Mouse (Mus musculus): ENCODE results near the gene Cdh23.
"Not testable (repeated sequence)": the region's sequence is repeated elsewhere in the genome, so short reads cannot be mapped to it uniquely, and the experiment has no call there.

Cdh23 gene

DNA sequence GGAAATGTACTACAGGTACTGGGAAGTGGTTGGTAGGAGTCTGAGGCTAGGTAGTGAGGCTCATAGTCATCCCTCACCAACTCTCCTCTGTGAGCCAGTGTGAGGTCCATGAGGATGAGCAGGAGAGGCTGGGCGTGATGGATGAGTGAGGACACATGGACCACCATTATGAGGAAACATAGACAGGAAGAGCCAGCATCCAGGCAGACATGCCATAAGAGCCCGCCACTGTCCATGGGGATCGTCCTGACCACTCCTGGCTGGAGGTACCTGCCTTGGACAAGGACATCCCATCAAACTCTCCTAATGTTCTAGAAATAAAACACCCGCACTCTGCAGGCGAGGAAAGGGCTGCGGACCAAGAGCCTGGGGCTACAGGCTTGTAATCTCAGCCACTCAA lies at the start of gene Cdh23:
Gene Cdh23, minus strand, starts transcription at position 101 of the 400 bp plus-strand sequence.
- DNase-seq (ENCODE audit: low read depth, low spot score), result no peak

DNA sequence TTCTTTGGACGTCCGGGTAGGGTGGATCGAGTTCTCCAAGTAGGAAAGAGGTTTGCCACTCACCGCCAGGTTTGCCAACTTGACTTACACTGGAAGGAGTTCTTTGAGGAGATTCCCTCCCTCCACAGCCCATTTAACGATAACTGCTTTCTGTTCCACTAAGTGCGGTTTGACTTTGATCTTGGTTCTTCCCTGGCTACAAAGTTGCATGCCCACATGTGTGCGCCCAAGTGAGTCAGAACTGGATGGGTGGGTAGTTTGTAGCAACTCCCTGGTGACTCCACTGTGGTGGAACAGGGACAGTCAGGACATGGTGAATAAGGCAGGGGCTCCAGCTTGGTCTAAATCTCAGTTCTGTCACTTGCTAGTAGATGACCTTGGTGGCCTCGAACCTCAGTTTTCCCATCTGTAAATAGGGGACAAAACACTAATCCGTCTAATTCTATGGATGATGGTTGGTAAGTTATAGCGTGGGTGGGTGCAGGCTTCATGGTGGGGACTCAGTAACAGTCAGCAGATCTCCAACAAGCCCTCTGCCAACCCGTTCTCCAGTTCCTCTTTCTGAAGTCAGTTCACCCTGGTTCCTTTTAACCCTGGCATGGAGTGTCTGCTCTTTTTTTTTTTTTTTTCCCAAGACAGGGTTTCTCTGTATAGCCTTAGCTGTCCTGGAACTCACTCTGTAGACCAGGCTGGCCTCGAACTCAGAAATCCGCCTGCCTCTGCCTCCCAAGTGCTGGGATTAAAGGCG lies 48.4 kb upstream of the Cdh23 start:
- DNase-seq (ENCODE audit: low read depth, low spot score), result no peak

GRCm38 (mm10) chr10:60743681-60744080 lies 47.4 kb upstream of the Cdh23 start:
- no peak for DNase-seq (ENCODE audit: low read depth, low spot score)

- no peak for DNase-seq (ENCODE audit: low read depth, low spot score)
Observed at GRCm38 (mm10) chr10:60742942-60743341, 46.7 kb upstream of the Cdh23 start.

DNA sequence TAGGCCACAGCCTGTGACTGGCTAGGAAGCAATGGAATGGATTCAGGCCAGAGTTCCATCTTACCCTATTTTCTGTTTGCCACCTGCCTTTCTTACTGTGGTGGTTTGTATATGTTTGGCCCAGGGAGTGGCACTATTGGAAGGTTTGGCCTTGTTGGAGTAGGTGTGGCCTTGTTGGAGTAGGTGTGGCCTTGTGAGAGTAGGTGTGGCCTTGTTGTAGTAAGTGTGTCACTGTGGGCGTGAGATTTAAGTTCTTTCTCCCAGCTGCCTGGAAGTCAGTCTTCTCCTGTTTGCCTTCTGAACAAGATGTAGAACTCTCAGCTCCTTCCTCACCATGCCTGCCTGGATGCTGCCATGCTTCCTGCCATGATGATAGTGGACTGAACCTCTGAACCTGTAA lies 46.0 kb upstream of the Cdh23 start:
- DNase-seq (ENCODE audit: low read depth, low spot score), result not testable (repeated sequence)

- no peak for DNase-seq (ENCODE audit: low read depth, low spot score)
Observed at GRCm38 (mm10) chr10:60741435-60741834, 45.1 kb upstream of the Cdh23 start.

- no peak for DNase-seq (ENCODE audit: low read depth, low spot score)
Observed at GRCm38 (mm10) chr10:60739619-60740363, 43.5 kb upstream of the Cdh23 start.

- no peak for DNase-seq (ENCODE audit: low read depth, low spot score)
Observed at GRCm38 (mm10) chr10:60737886-60738640, 41.8 kb upstream of the Cdh23 start.

DNA sequence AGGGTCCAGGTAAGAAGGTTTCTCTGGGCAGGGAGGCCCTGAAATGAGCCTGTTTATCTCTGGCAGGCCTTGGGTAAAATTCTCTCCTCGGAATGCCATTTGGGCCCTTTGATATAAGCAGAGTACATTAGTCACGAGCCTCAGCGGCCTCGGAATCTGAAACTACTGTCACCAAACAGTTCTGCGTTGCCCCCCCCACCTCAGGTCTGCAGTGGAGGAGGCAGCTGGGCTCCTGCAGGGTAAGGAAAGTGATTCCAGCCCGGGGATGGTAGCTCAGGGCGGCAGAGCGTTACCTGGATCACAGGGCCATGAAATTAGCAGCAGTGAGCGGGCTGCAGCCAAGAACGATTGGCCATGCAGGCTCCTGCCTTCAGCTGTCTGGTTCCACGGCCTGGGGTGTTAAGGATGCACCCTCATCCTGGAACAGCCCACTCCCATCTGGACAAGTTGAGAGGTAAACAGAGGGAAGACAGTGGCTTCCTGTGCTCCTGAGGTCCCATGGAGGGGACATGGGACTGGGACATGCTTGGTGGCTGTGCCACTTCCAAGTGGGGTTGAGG lies 41.0 kb upstream of the Cdh23 start:
- no peak for DNase-seq (ENCODE audit: low read depth, low spot score)

- no peak for DNase-seq (ENCODE audit: low read depth, low spot score)
Observed at GRCm38 (mm10) chr10:60735737-60736136, 39.4 kb upstream of the Cdh23 start.

- DNase-seq (ENCODE audit: low read depth, low spot score), result no peak
Observed at GRCm38 (mm10) chr10:60733471-60733870, 37.2 kb upstream of the Cdh23 start.

GRCm38 (mm10) chr10:60732397-60732861 lies 36.1 kb upstream of the Cdh23 start:
- DNase-seq (ENCODE audit: low read depth, low spot score), result no peak

- DNase-seq (ENCODE audit: low read depth, low spot score), result no peak
Observed at GRCm38 (mm10) chr10:60731742-60732141, 35.5 kb upstream of the Cdh23 start.

- no peak for DNase-seq (ENCODE audit: low read depth, low spot score)
Observed at GRCm38 (mm10) chr10:60727301-60727700, 31.0 kb upstream of the Cdh23 start.

- DNase-seq (ENCODE audit: low read depth, low spot score), result no peak
Observed at GRCm38 (mm10) chr10:60726896-60727295, 30.6 kb upstream of the Cdh23 start.

GRCm38 (mm10) chr10:60724496-60724895 lies 28.2 kb upstream of the Cdh23 start:
- no peak for DNase-seq (ENCODE audit: low read depth, low spot score)

- no peak for DNase-seq (ENCODE audit: low read depth, low spot score)
Observed at GRCm38 (mm10) chr10:60723345-60723744, 27.1 kb upstream of the Cdh23 start.

GRCm38 (mm10) chr10:60721640-60722039 lies 25.4 kb upstream of the Cdh23 start:
- no peak for DNase-seq (ENCODE audit: low read depth, low spot score)

DNA sequence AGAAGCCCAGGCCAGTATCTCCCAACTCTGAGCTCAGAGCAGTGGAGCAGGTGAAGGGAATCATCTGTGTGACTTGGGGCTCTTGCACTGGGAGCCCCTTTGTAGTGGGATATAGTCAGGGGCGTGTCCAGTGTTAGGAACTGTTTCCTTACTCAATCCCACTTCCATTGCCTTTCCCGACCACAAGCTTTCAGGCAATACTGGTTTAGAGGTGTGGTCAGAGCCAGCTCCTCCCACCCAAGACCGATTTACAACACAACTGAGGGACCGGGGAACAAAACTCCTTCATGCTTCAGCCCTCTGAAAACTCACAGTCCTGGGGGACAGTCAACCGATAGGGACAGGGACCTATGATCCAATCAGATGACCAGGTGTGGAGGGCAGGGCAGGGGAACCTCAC lies 24.2 kb upstream of the Cdh23 start:
- no peak for DNase-seq (ENCODE audit: low read depth, low spot score)

- no peak for DNase-seq (ENCODE audit: low read depth, low spot score)
Observed at GRCm38 (mm10) chr10:60718491-60718890, 22.2 kb upstream of the Cdh23 start.

GRCm38 (mm10) chr10:60716449-60716848 lies 20.2 kb upstream of the Cdh23 start:
- no peak for DNase-seq (ENCODE audit: low read depth, low spot score)

DNA sequence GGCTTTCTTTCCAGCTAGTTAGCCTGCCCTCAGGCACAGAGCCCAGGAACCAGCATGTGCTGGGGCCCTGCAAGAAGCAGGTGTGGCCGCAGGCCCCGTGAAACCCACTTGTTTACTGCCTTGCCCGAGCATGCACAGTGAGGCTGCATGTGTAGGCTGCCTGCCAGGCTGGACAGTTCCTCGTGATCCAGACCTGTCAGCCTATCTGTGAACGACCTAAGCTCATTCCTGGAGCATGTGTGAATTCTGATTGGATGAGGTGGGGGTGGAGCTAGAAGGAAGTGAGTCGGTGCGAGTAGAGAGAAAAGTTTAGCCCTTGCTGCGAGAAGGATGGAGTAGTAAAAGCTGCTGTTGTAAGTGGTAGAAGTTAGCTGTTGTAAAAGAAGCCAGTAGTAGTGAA lies 16.0 kb upstream of the Cdh23 start:
- DNase-seq (ENCODE audit: low read depth, low spot score), result not testable (repeated sequence)
